Mouse (Mus musculus): Measurements from ENCODE around the gene Olfr1313. TPM values are rescaled to one million over a fixed set of nuclear protein-coding genes. Genes with fewer than 3 reads are reported as not detected.
"Not testable (repeated sequence)": the region's sequence is repeated elsewhere in the genome, so short reads cannot be mapped to it uniquely, and the experiment has no call there.

Olfr1313 gene
- not detected in 2 replicates for polyA plus RNA-seq (2016; fragmentation: Nextera tagmentation; extraction: Ambion mirVana)

GRCm38 (mm10) chr2:112077743-112078142 lies at the start of gene Olfr1313:
Gene Olfr1313, minus strand, starts transcription at chr2:112077843.
- no peak within 1 kb of the TSS for H3K4me3 ChIP-seq
- DNase-seq (ENCODE audit: extremely low spot score, low spot score): no peak

GRCm38 (mm10) chr2:112115340-112115739 lies 37.7 kb upstream of the Olfr1313 start, which contains the start of gene Olfr1315-ps1:
Gene Olfr1315-ps1, minus strand, starts transcription at chr2:112115440.
- Histone ChIP-seq H3K9me3 (no peaks in the 10 kb centered on the region), H3K27ac (no peak within 1 kb of the TSS), H3K4me1 (no peaks in the 10 kb centered on the region), H3K27me3 (ENCODE audit: poor library complexity, severe bottlenecking) (no peaks in the 10 kb centered on the region), H3K4me3 (no peak within 1 kb of the TSS), H3K36me3 (replicated peaks) (no peaks in the 10 kb centered on the region)
- no peak for DNase-seq (ENCODE audit: extremely low spot score, low spot score)
- 86% methylated on average over 1 of the region's 1 CpGs for WGBS

More at GRCm38 (mm10) chr2:112077743-112078142, at the start of gene Olfr1313:
- H3K36me3 ChIP-seq (replicated peaks): no peaks in the 10 kb centered on the region
- H3K4me1 ChIP-seq: no peaks in the 10 kb centered on the region
- no peak within 1 kb of the TSS for H3K27ac ChIP-seq
- H3K27me3 ChIP-seq (ENCODE audit: poor library complexity, severe bottlenecking): no peaks in the 10 kb centered on the region
- H3K9me3 ChIP-seq: no peaks in the 10 kb centered on the region

GRCm38 (mm10) chr2:112096681-112097080 lies 19.0 kb upstream of the Olfr1313 start, which contains the start of gene Olfr1314:
Gene Olfr1314, minus strand, starts transcription at chr2:112096781.
- no peak for DNase-seq (ENCODE audit: extremely low spot score, low spot score)
- Histone ChIP-seq H3K27me3 (ENCODE audit: poor library complexity, severe bottlenecking) (no peaks in the 10 kb centered on the region), H3K9me3 (no peaks in the 10 kb centered on the region), H3K27ac (no peak within 1 kb of the TSS), H3K36me3 (replicated peaks) (no peaks in the 10 kb centered on the region), H3K4me1 (no peaks in the 10 kb centered on the region), H3K4me3 (no peak within 1 kb of the TSS)

DNA sequence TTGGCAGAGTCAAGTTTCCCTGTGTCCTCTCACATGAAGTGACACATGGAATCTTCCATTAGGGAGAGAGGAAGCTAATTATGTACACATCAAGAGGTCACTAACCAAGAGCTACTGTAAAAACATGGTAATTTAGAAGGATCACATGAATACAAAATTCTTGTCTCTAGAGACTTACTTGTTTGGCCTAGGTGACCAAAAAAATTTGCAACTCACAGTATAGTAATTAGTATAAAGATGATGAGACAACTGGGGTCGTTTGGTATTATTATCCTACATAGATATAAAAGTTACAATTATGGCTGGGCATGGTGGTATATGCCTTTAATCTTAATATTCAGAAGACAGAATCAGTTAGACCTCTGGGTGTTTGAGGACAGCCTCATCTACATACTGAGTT lies 27.5 kb downstream of the Olfr1313 start, which contains the start of gene Olfr1312:
Gene Olfr1312, minus strand, starts transcription at position 101 of the 400 bp plus-strand sequence.
- no peaks in the 10 kb centered on the region for H3K27me3 ChIP-seq (ENCODE audit: poor library complexity, severe bottlenecking)
- DNase-seq (ENCODE audit: extremely low spot score, low spot score): no peak
- H3K4me1 ChIP-seq: no peaks in the 10 kb centered on the region
- no peaks in the 10 kb centered on the region for H3K36me3 ChIP-seq (replicated peaks)
- H3K4me3 ChIP-seq: no peak within 1 kb of the TSS
- H3K9me3 ChIP-seq: no peaks in the 10 kb centered on the region
- 53% methylated on average over 1 of the region's 1 CpGs for WGBS
- no peak within 1 kb of the TSS for H3K27ac ChIP-seq

DNA sequence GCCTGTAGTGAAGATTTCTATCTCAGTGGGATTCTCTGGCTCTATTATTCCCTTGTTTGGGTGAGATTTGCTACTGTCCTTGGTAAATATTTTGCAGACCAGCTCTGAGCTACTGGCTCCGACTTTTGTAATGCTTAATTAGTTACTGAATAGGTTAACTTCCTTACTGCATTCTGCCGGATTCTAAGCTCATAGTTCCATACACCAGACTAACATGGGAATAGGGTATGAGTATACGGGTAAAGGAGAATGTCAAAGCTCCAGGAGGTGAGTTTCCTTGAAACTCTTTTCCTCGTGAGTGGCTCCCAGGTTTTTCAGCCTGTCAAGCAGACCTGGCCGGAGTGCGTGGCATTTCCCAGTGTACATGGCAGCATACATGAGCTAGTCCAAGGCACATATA lies 50.7 kb downstream of the Olfr1313 start:
- H3K27ac ChIP-seq; H3K4me3 ChIP-seq; DNase-seq (ENCODE audit: extremely low spot score, low spot score); H3K36me3 ChIP-seq (replicated peaks); H3K27me3 ChIP-seq (ENCODE audit: poor library complexity, severe bottlenecking); H3K9me3 ChIP-seq; H3K4me1 ChIP-seq: not testable (repeated sequence)
- WGBS: 55% methylated on average over 6 of the region's 6 CpGs

DNA sequence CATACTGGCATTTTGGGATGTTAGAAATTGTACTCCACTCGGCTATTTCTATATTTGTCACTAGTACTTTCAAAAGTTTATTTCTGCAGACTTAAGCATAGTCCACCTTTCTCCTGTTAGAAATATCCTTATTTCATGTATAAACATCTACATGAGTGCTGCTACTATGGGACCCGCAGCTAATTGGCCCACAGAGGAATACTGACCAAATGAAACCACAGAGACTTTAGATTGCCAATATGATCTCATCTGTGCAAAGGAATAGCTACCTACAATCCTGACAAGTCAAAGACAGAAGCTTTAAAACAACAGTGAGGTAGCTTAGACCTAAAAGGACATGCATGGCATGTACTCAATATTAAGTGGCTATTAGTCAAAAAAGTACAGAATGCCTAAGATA lies 53.3 kb downstream of the Olfr1313 start, which contains the start of gene Olfr1311:
Gene Olfr1311, minus strand, starts transcription at position 101 of the 400 bp plus-strand sequence.
- no peaks in the 10 kb centered on the region for H3K36me3 ChIP-seq (replicated peaks)
- H3K9me3 ChIP-seq: no peaks in the 10 kb centered on the region
- no peaks in the 10 kb centered on the region for H3K4me1 ChIP-seq
- no peaks in the 10 kb centered on the region for H3K27me3 ChIP-seq (ENCODE audit: poor library complexity, severe bottlenecking)
- 92% methylated on average over 2 of the region's 2 CpGs for WGBS
- no peak for DNase-seq (ENCODE audit: extremely low spot score, low spot score)
- H3K4me3 ChIP-seq: no peak within 1 kb of the TSS
- H3K27ac ChIP-seq: no peak within 1 kb of the TSS

Other genes with a start within 250 kb of the Olfr1313 start
- gene Olfr1305, start 200.7 kb downstream of the Olfr1313 start, polyA plus RNA-seq (2016; fragmentation: Nextera tagmentation; extraction: Ambion mirVana): not detected in 2 replicates
- not detected in 2 replicates for gene Olfr1306, start 161.6 kb downstream of the Olfr1313 start, polyA plus RNA-seq (2016; fragmentation: Nextera tagmentation; extraction: Ambion mirVana)
- not detected in 2 replicates for gene Olfr1307, start 128.4 kb downstream of the Olfr1313 start, polyA plus RNA-seq (2016; fragmentation: Nextera tagmentation; extraction: Ambion mirVana)
- not detected in 2 replicates for gene Olfr1308, start 112.9 kb downstream of the Olfr1313 start, polyA plus RNA-seq (2016; fragmentation: Nextera tagmentation; extraction: Ambion mirVana)
- not detected in 2 replicates for gene Olfr1309, start 87.6 kb downstream of the Olfr1313 start, polyA plus RNA-seq (2016; fragmentation: Nextera tagmentation; extraction: Ambion mirVana)
- not detected in 2 replicates for gene Olfr1310, start 65.1 kb downstream of the Olfr1313 start, polyA plus RNA-seq (2016; fragmentation: Nextera tagmentation; extraction: Ambion mirVana)
- not detected in 2 replicates for gene Olfr1311, start 53.4 kb downstream of the Olfr1313 start, polyA plus RNA-seq (2016; fragmentation: Nextera tagmentation; extraction: Ambion mirVana)
- not detected in 2 replicates for gene Olfr1312, start 27.6 kb downstream of the Olfr1313 start, polyA plus RNA-seq (2016; fragmentation: Nextera tagmentation; extraction: Ambion mirVana)
- not detected in 2 replicates for gene Olfr1314, start 18.9 kb upstream of the Olfr1313 start, polyA plus RNA-seq (2016; fragmentation: Nextera tagmentation; extraction: Ambion mirVana)
- not detected in 2 replicates for gene Olfr1315-ps1, start 37.6 kb upstream of the Olfr1313 start, polyA plus RNA-seq (2016; fragmentation: Nextera tagmentation; extraction: Ambion mirVana)
- not detected in 2 replicates for gene Olfr1316, start 57.1 kb upstream of the Olfr1313 start, polyA plus RNA-seq (2016; fragmentation: Nextera tagmentation; extraction: Ambion mirVana)
- not detected in 2 replicates for gene Olfr1317, start 62.5 kb upstream of the Olfr1313 start, polyA plus RNA-seq (2016; fragmentation: Nextera tagmentation; extraction: Ambion mirVana)
- gene Olfr1318, start 76.4 kb upstream of the Olfr1313 start, polyA plus RNA-seq (2016; fragmentation: Nextera tagmentation; extraction: Ambion mirVana): not detected in 2 replicates
- gene Lpcat4, start 161.6 kb upstream of the Olfr1313 start, polyA plus RNA-seq (2016; fragmentation: Nextera tagmentation; extraction: Ambion mirVana): 10.8 and 14.4 TPM in 2 replicates
- gene Nutm1, start 181.4 kb upstream of the Olfr1313 start, polyA plus RNA-seq (2016; fragmentation: Nextera tagmentation; extraction: Ambion mirVana): 0.06 and 0.10 TPM in 2 replicates
- 224 TPM in 2 replicates for gene Nop10, start 184.1 kb upstream of the Olfr1313 start, polyA plus RNA-seq (2016; fragmentation: Nextera tagmentation; extraction: Ambion mirVana)
- 8.0 and 10.1 TPM in 2 replicates for gene Slc12a6, start 188.0 kb upstream of the Olfr1313 start, polyA plus RNA-seq (2016; fragmentation: Nextera tagmentation; extraction: Ambion mirVana)
- not detected in 2 replicates for gene Gm21985, start 188.5 kb upstream of the Olfr1313 start, polyA plus RNA-seq (2016; fragmentation: Nextera tagmentation; extraction: Ambion mirVana)